Mouse (Mus musculus) hindbrain, embryonic 13.5 days (tissue): ENCODE measurements around the gene Ramp1. TPM values are rescaled to one million over a fixed set of nuclear protein-coding genes. Genes with fewer than 3 reads are reported as not detected.
A peak's percentile ranks its signal among the peaks of the same experiment; 100 is the strongest.

ENCODE experiments used
- ATAC-seq: fragments of 200-750 bp; cut with Nextera tagmentation; 2 replicates; pipeline ENCODE4 v1.8.0; 2017; ENCODE audit warnings: moderate TSS enrichment; ENCODE audit not compliant: low FRiP score
- H3K27ac ChIP-seq: fragments of 300-500 bp; sonication (generic); 2 replicates; pipeline ENCODE4 v1.5.1; 2015; ENCODE audit warnings: inconsistent platforms, mild to moderate bottlenecking, moderate library complexity
- H3K27me3 ChIP-seq: fragments of 300-500 bp; sonication (generic); 2 replicates; pipeline ENCODE4 v1.6.1; 2015; ENCODE audit warnings: mild to moderate bottlenecking, inconsistent platforms
- H3K36me3 ChIP-seq: fragments of 300-500 bp; sonication (generic); 2 replicates; pipeline ENCODE4 v1.6.1; 2015; ENCODE audit warnings: mild to moderate bottlenecking, inconsistent platforms
- H3K4me1 ChIP-seq: fragments of 300-500 bp; sonication (generic); replicated peaks from 2 replicates; pipeline ENCODE4 v1.6.1; 2015; ENCODE audit warnings: inconsistent platforms
- H3K4me2 ChIP-seq: fragments of 300-500 bp; sonication (generic); 2 replicates; pipeline ENCODE4 v1.6.1; 2015; ENCODE audit warnings: inconsistent platforms, mild to moderate bottlenecking, moderate library complexity
- H3K4me3 ChIP-seq: fragments of 300-500 bp; sonication (generic); 2 replicates; pipeline ENCODE4 v1.5.1; 2015; ENCODE audit warnings: mild to moderate bottlenecking, inconsistent platforms
- H3K9ac ChIP-seq: fragments of 300-500 bp; sonication (generic); 2 replicates; pipeline ENCODE4 v1.6.1; 2015; ENCODE audit warnings: mild to moderate bottlenecking, inconsistent platforms
- H3K9me3 ChIP-seq: fragments of 300-500 bp; sonication (generic); 2 replicates; pipeline ENCODE4 v1.6.1; 2016; ENCODE audit warnings: inconsistent platforms
- WGBS: fragments of 180-500 bp; shearing (Covaris S2); methylation state at CpG from one replicate; pipeline ENCODE4 v1.1.7; 2015; 5-methylcytosine and 5-hydroxymethylcytosine counted together
- polyA plus RNA-seq: library from polyadenylated mRNA; unstranded; fragments of >200 nt; fragmentation: Nextera tagmentation; extraction: Ambion mirVana; gene quantifications from 2 replicates; pipeline ENCODE4 v1.2.1, GENCODE M21; 2015

The Ramp1 gene
- polyA plus RNA-seq, 1 experiment from 2014 or later = 3.3 TPM

DNA sequence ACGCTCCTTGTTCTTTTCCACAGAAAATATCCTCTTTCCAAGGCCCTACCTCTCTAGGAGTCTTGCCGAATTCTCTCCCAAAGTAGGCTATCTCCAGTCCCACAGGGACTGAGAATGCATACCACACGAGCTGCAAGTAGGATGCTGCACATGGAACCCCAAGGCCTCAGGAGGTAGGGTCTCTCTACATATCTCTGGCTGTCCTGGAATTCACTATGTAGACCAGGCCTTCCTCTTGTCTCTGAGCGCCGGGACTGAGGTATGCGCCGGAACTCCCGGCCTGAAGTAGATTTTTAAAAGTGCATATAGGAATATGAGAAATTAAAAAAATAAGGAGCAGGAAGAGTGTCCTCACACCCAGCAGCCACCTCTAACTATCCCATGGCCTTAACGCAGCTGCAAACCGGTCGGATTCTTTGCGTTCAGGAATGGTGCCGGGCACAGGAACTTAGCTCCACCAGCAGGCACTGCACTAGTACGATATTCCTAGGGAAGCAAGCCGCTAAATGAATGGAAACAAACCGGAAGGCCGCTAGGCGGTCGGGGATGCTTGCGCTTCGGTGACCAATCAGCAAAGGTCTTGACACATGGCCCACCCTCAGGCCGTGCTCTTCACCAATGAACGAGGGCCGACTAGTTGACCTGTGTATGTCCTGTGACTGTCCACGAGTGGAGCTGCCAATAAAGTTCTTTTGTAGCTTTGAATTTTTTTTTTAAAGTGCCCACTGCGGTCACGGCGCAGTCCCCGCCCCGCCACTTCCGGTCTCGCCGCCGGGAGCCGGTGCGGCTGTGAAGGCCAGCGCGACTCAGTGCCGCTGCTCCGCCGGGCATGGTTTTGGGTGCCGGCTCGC is 70.2 kb downstream of the Ramp1 start, which contains the start of gene Ube2f:
Gene Ube2f (plus strand): TSS at position 741 of the 851 bp plus-strand sequence.
- H3K9me3 ChIP-seq = no peaks in the 10 kb centered on the region
- peak within 1 kb of the TSS; percentile 88 for H3K27ac ChIP-seq
- peak within 1 kb of the TSS; percentile 86 for H3K4me2 ChIP-seq
- H3K36me3 ChIP-seq = 0 out of 2 replicates have a peak, but pooled peaks cover 3% of the 10 kb centered on the region
- peak; percentile 99 for ATAC-seq
- under 1% methylated on average over 43 of the region's 43 CpGs for WGBS
- H3K4me3 ChIP-seq = peak within 1 kb of the TSS; percentile 97
- no peaks in the 10 kb centered on the region for H3K27me3 ChIP-seq
- H3K9ac ChIP-seq = peak within 1 kb of the TSS; percentile 99
- H3K4me1 ChIP-seq = peaks cover 36% of the 10 kb centered on the region

DNA sequence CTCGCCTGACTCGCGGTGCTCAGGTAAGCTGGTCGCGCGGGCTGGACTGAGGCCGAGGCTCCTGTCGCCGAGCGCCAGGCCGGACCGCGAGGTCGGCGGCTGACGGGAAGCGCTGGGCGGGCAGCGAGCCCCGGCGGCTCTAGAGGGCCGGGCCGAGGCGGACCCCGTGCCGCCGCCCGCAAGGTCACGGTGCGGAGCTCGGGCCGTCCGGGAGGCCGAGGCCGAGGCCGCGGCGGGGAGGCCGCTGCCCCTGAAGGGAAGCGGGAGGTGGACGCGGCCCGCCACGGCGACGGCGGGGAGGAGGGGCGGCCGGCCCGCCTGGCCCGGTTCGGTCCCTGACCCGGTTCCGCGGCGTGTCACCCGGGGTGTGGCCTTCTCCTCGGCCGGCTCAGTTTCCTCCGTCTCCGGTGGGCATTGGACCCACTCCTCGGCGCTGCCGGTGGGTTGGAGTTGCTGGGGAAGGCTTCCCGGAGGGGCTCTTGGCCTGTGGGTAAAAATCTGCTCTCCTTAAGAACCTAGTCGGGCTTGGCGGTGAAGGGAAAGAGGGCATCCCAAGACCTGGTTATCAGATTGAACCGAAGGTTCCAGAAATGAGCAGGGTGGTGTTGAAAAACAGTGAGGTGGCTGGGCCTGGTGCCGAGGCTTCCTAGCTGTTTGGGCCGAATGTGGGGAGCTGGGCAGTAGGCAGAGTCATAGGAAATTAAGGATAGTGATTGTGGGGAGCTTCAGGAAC is 71.0 kb downstream of the Ramp1 start:
- H3K9ac ChIP-seq = peak overlapping the region; percentile 99
- 0 out of 2 replicates have a peak, but pooled peaks have one; percentile 0 for ATAC-seq
- H3K4me3 ChIP-seq = peak overlapping the region; percentile 97
- WGBS = under 1% methylated on average over 64 of the region's 70 CpGs
- H3K27me3 ChIP-seq = no peaks in the 10 kb centered on the region
- 0 out of 2 replicates have a peak, but pooled peaks cover 3% of the 10 kb centered on the region for H3K36me3 ChIP-seq
- peaks cover 36% of the 10 kb centered on the region for H3K4me1 ChIP-seq
- no peaks in the 10 kb centered on the region for H3K9me3 ChIP-seq
- H3K27ac ChIP-seq = peak overlapping the region; percentile 87
- peak overlapping the region; percentile 86 for H3K4me2 ChIP-seq

DNA sequence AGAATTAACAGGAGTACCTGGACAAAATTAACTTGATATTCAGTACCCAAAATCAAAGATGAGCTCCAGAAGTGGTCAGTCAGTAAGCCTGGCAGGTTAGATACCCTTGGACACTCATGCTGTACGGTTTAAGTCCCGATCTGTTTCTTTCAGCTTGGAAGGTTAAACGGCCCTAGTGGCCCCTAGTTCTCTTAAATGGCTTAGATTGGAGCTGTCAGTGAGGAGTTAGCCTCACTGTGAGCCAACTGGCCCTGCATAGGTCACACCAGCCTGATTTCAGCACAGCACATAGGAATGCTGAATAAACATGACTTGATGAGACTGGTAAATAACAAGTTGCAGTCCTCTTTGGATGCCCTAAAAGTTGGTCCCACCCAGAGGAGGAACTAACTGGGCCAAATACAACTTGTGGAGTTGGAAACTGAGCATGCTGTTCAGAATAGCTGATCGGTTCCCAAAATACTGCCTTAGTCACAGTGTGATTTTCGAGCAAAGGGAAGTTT is 71.6 kb downstream of the Ramp1 start:
- H3K4me2 ChIP-seq = peak overlapping the region; percentile 86
- peak overlapping the region; percentile 97 for H3K4me3 ChIP-seq
- no peaks in the 10 kb centered on the region for H3K27me3 ChIP-seq
- H3K27ac ChIP-seq = no peak overlapping the region; the same call in 1 of the 2 replicates
- H3K4me1 ChIP-seq = peaks cover 36% of the 10 kb centered on the region
- H3K9ac ChIP-seq = peak overlapping the region; percentile 99
- 54% methylated on average over 5 of the region's 5 CpGs for WGBS
- ATAC-seq = no peak
- 0 out of 2 replicates have a peak, but pooled peaks cover 3% of the 10 kb centered on the region for H3K36me3 ChIP-seq
- H3K9me3 ChIP-seq = no peaks in the 10 kb centered on the region

DNA sequence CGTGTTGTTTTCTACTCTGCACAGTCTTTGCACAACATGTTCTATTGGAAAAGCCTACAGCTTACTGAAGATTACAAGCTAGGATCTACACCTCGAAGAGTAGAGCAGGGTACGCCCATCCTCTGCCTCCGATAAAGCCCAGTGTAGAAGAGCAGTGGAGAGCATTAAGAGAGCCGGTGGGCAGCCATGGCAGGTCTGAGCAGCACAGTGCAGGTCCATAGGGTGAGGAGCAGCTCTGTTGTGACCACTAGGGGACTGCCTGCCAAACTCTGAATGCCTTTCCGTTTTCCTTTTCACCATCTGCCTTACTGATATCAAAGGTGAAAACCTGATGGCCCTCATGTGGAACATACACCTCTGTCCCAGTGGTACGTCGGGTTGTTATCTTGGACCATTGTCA is 72.3 kb downstream of the Ramp1 start:
- 68% methylated on average over 8 of the region's 8 CpGs for WGBS
- Histone ChIP-seq H3K9me3 (no peaks in the 10 kb centered on the region), H3K4me1 (peaks cover 36% of the 10 kb centered on the region), H3K4me2 (peak overlapping the region; percentile 86), H3K4me3 (no peak overlapping the region), H3K27me3 (no peaks in the 10 kb centered on the region), H3K9ac (peak overlapping the region; percentile 43; the same call in 1 of the 2 replicates), H3K36me3 (peaks cover 3% of the 10 kb centered on the region; the same call in 1 of the 2 replicates), H3K27ac (no peak overlapping the region)
- no peak for ATAC-seq

DNA sequence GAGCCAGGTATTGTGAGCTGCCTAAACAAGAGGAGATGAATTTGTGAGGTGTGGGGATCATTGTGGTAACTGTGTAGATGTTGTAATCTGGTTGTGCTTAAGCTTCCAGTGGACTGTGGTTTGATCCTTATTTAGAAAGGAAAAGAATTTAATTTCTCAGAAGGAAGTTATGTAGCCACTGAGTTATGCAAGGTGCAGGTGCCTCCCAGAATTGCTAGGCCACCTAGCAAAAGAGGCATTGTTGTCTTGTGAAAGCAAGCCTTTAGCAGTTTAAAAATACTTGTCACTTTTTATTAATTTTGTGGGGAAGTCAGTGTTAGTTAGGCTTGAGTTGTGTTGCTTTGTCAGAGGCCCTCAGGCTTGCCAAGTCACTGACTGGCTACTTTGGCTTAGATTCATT is 78.3 kb downstream of the Ramp1 start:
- peaks cover 3% of the 10 kb centered on the region; the same call in 1 of the 2 replicates for H3K36me3 ChIP-seq
- H3K27ac ChIP-seq = no peak overlapping the region
- no peaks in the 10 kb centered on the region for H3K27me3 ChIP-seq
- ATAC-seq = no peak
- H3K4me1 ChIP-seq = peaks cover 6% of the 10 kb centered on the region; the same call in 1 of the 2 replicates
- no peak overlapping the region for H3K4me2 ChIP-seq
- no peak overlapping the region for H3K4me3 ChIP-seq
- no peaks in the 10 kb centered on the region for H3K9me3 ChIP-seq
- no peak overlapping the region for H3K9ac ChIP-seq

DNA sequence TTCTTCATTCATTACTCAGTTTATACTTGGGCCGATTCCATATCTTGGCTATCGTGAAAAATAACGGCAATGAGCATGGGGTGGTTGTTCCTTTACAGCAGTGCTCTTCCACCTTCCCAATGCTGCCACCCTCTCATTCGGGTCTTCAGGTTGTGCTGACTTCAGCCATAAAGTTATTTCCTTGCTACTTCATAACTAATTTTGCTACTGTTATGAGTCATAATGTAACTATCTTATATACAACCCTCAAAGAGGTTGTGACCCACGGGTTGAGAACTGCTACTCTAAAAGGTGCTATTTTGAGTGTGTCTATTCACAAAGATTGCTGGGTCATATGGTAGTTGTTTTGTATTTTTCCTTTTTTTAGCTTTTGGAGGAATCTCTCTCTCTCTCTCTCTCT is 80.2 kb downstream of the Ramp1 start:
- Histone ChIP-seq H3K9me3 (no peaks in the 10 kb centered on the region), H3K27ac (no peak overlapping the region), H3K4me3 (no peak overlapping the region), H3K4me1 (no peaks in the 10 kb centered on the region), H3K4me2 (no peak overlapping the region), H3K9ac (no peak overlapping the region), H3K36me3 (peaks cover 3% of the 10 kb centered on the region; the same call in 1 of the 2 replicates), H3K27me3 (no peaks in the 10 kb centered on the region)
- 94% methylated on average over 5 of the region's 5 CpGs for WGBS
- ATAC-seq = no peak

DNA sequence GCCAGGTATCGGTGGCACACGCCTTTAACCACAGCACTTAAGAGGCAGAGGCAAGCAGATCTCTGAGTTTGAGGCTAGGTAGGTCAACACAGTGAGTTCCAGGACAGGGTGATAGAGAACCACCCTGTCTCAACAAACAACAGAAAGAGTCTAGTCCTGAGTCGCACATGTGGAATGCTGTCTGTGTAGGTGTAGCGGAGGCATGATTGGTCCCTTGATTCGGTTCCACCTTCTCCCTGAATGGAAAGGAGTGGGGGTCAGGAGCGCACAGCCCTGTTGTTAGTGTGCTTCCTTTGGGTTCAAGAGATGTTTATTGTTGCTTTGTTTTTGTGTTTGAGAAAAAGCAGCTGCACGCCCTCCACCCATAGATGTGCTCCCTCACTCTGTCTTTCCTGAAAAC is 82.9 kb downstream of the Ramp1 start:
- Histone ChIP-seq H3K9me3 (no peaks in the 10 kb centered on the region), H3K4me2 (no peak overlapping the region), H3K4me3 (no peak overlapping the region), H3K36me3 (peaks cover 27% of the 10 kb centered on the region), H3K4me1 (no peaks in the 10 kb centered on the region), H3K27ac (no peak overlapping the region), H3K9ac (no peak overlapping the region), H3K27me3 (no peaks in the 10 kb centered on the region)
- 90% methylated on average over 7 of the region's 7 CpGs for WGBS
- ATAC-seq = no peak

DNA sequence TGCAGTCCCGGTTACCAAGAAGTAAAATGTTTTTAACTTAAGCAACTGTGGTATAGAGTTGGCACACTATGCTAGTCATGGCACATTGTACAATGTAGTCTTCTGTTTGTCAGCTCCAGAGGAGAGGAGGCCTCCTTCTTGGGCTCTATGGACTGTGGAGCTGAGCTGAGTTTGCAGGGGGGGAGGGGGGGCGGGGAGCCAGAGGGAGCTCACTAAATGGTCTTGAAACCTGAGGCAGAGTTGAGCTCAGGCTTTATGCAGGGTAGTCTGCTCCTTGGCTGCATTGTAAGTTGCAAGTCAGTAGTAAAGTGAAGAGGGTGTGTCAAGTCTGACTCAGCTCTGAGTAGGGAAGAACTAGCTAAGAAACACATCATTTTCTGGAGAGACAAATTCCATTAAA is 92.6 kb downstream of the Ramp1 start:
- H3K4me3 ChIP-seq = no peak overlapping the region
- H3K27ac ChIP-seq = no peak overlapping the region
- H3K36me3 ChIP-seq = peaks cover 36% of the 10 kb centered on the region
- no peak overlapping the region for H3K4me2 ChIP-seq
- H3K4me1 ChIP-seq = no peaks in the 10 kb centered on the region
- ATAC-seq = no peak
- H3K9ac ChIP-seq = no peak overlapping the region
- H3K9me3 ChIP-seq = no peaks in the 10 kb centered on the region
- 97% methylated on average over 2 of the region's 2 CpGs for WGBS
- H3K27me3 ChIP-seq = no peaks in the 10 kb centered on the region

Other genes with a start within 250 kb of the Ramp1 start
- not detected in 2 replicates for gene Prlh, start 226.7 kb upstream of the Ramp1 start, polyA plus RNA-seq
- gene Rab17, start 210.2 kb upstream of the Ramp1 start, polyA plus RNA-seq = 0.25 and 0.55 TPM in 2 replicates
- gene Lrrfip1, start 181.1 kb upstream of the Ramp1 start, polyA plus RNA-seq = 35.5 and 39.1 TPM in 2 replicates
- 0.16 and 0.23 TPM in 2 replicates for gene Rbm44, start 34.7 kb upstream of the Ramp1 start, polyA plus RNA-seq
- 67.7 and 68.2 TPM in 2 replicates for gene Ube2f, start 70.5 kb downstream of the Ramp1 start, polyA plus RNA-seq
- gene Scly, start 118.5 kb downstream of the Ramp1 start, polyA plus RNA-seq = 11.6 and 12.2 TPM in 2 replicates
- 0.08 and 0.26 TPM in 2 replicates for gene Espnl, start 142.3 kb downstream of the Ramp1 start, polyA plus RNA-seq
- gene Klhl30, start 171.2 kb downstream of the Ramp1 start, polyA plus RNA-seq = 0.16 and 0.21 TPM in 2 replicates
- gene Erfe, start 186.6 kb downstream of the Ramp1 start, polyA plus RNA-seq = 0.22 and 0.45 TPM in 2 replicates
- 144 and 147 TPM in 2 replicates for gene Ilkap, start 219.0 kb downstream of the Ramp1 start, polyA plus RNA-seq
- 207 and 235 TPM in 2 replicates for gene Hes6, start 234.2 kb downstream of the Ramp1 start, polyA plus RNA-seq